Mouse (Mus musculus): ENCODE results near the gene Poln.

GRCm38 (mm10) chr5:34139751-34140150 is 29.5 kb downstream of the Poln start:
- TF ChIP-seq CTCF (IDR thresholded peaks at IDR 0.05; ENCODE audit: borderline replicate concordance, insufficient read depth, low read length) (peak; percentile 59; the same call in 1 of the 2 replicates), POLR2A (IDR thresholded peaks at IDR 0.05; ENCODE audit: low read depth, low read length) (no peak)
